Mouse (Mus musculus) layer of hippocampus, adult 2 months (tissue): ENCODE data around the gene Krt83. TPM values are rescaled to one million over a fixed set of nuclear protein-coding genes. Genes with fewer than 3 reads are reported as not detected.

Experiments
- DNase-seq, 2 experiments: peaks; one replicate each; pipeline ENCODE4 v3.0.0; 2022; ENCODE audit warnings: low spot score in 2 of 2
- H3K27ac ChIP-seq: fragments of 200-600 bp; 2 replicates; pipeline ENCODE4 v1.8.1; 2022
- H3K4me3 ChIP-seq: fragments of 200-600 bp; 2 replicates; pipeline ENCODE4 v1.8.1; 2022; ENCODE audit warnings: mild to moderate bottlenecking
- CTCF ChIP-seq: fragments of 200-600 bp; conservative IDR thresholded peaks from 2 replicates; pipeline ENCODE4 v1.8.1; 2022; ENCODE audit warnings: antibody characterized with exemption, mild to moderate bottlenecking, moderate library complexity
- total RNA-seq, 2 experiments: library from RNA; stranded (reverse); gene quantifications; 2 replicates each; pipeline ENCODE4 v1.2.3; 2021

Krt83 gene
- total RNA-seq, 2 experiments from 2014 or later: not detected

DNA sequence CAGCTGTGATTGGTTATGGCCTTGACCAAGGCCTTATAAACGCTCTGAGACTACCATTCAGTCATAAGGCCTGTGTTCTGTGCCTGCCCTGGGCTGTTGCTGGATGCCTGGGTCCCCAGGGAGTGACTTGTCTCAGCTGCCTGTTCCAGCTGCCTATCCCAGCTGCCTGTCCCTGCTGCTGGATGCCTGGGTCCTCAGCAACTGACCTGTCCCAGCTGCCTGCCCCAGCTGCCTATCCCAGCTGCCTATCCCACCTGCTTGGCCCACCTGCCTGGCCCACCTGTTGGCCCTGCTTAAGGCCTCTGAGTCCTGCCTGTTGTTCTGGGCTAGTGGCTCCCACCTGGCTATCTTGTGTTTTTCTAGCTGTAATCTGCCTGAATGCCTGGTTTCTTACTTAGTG lies 2.9 kb upstream of the Krt83 start:
- Histone ChIP-seq H3K4me3 (no peak overlapping the region), H3K27ac (no peak overlapping the region)
- no peak for DNase-seq
- TF ChIP-seq CTCF: no peak

DNA sequence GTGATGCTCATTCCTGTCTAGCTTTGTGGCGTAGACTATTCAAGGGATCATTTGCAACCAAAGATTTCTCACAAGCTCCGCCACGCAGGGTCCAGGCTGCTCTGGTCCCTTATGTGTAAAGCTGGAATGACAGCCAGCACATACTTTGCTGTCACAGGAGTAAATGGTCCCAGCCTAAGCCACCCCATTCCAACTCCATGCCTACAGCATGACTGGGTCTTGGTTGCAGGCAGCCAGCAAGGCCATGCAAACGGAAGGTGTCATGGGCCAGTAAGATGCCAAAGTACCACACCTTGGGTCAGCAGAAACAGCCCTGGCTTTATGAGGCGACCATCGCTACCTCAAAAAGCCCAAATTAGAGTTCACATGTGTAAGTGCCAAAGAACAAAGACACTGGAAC lies 2.4 kb upstream of the Krt83 start:
- Histone ChIP-seq H3K27ac (no peak overlapping the region), H3K4me3 (no peak overlapping the region)
- TF ChIP-seq CTCF: no peak
- DNase-seq: no peak

DNA sequence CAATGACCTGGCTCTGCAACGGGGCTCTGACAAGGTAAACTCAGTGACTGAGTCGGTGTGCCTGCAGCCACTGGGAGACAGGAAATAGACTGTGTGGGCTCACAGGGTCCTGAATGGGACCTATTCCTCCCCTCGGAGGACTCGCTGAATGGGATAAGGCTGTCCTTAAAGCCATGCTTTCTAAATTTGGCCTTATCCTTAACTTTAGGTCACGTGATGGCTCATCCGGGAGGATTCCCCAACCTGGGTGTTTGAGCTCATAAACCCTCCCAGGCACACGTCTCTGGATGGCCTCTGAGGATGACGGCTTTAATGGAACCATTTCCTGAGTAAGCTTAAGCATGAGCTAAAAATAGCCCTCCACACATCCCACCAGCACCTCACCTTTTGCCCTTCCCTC lies 1.4 kb upstream of the Krt83 start:
- no peak for TF ChIP-seq CTCF
- no peak for DNase-seq
- Histone ChIP-seq H3K4me3 (no peak overlapping the region), H3K27ac (no peak overlapping the region)

DNA sequence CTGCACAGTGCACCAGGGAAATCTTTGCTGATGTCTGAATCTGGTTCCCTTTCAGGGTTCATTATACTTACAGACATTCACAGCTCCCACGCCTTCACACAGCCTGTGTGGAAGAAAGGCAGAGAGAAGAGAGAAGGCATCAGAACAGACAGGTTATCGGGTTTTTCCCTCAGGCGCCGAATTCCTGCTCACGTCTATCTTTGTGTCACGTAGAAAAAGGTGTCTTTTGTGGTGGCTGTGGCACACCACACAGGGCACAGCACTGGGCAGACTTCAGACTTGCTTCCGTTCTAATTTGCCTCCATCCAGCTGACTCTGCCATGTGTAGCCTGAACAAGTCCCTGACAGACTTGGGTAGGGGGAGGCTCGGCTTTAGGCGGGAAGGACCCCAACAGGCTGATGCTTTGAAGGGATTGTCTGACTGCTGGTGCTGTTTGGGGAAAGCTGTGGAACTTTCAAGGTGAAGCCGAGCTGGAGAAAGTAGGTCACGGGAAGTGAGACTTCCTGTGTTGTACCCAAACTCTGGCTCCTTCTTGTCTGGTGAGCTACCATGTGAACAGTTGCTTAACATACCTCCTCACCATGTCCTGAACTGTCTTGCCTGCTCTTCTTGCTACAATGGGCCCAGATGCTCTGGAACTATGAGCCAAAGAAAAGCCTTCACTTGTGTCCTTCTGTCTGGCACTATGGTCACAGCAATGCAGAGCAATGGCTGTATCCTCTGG lies 5.2 kb downstream of the Krt83 start:
- peak in 1 of 2 experiments; percentile 8 for DNase-seq
- no peak for TF ChIP-seq CTCF

DNA sequence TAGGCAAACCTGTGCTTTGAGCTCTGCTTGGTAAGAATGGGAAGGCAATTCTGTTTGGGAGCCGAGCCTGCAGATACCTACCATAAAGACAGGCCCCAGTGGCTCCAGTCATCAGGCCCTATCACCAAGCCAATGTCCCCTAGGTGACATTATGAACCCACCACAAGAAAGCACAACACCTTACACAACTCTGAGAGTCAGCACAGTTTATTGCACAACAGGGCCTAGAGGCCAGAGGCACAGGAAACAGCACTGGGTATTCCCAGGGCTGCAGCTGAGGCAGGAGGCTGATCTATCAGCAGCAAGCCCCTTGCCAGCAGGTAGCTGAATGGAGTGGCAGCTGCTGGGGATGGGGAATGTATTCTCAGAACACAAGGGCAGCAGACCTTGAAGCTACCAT lies 6.4 kb downstream of the Krt83 start:
- no peak for TF ChIP-seq CTCF
- no peak for DNase-seq
- H3K4me3 ChIP-seq: no peak overlapping the region
- no peak overlapping the region for H3K27ac ChIP-seq

More for the DNA sequence above, 5.2 kb downstream of the Krt83 start:
- Histone ChIP-seq H3K4me3 (no peak overlapping the region), H3K27ac (no peak overlapping the region)

DNA sequence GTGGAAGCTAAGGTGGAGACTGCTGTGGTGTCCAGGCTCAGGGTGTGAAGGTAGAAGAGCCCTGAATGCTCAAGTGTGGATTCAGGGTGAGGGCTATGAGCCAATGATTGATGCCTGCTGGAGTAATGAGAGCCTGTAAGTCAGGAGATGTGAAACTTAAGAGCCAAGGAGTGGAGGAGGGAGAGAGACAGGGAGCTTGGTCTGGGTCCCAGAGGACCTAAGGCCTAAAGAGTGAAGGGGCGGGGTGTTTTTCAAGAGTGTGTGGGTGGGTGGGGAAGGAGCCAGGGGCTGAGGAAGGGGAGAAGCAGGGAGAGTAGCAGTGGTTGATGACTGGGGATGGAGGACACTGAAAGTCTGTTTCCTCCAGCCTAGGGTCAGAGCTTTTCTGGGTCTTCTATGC lies 7.7 kb downstream of the Krt83 start:
- H3K4me3 ChIP-seq: no peak overlapping the region
- no peak overlapping the region for H3K27ac ChIP-seq
- no peak for TF ChIP-seq CTCF
- no peak for DNase-seq

DNA sequence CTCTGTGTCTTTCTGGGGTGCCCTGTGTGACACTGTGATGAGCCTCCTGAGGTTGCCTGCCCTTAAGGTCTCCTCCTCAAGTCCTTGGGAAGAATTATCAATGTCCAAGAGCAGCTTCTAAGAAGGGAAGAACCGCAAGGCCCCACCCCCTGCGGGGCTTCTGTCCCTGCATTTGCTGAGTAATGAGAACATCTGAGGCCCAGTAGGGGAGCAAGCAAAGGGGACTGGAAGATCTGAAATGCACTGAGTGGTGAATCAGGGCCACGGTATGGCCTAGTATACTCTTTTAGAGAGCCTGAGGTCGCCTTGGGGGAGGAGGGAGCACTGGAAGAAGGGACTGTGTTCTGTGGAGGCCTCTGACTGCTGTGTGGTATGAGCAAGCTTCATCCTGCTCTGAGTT lies 9.3 kb downstream of the Krt83 start:
- Histone ChIP-seq H3K27ac (no peak overlapping the region), H3K4me3 (no peak overlapping the region)
- DNase-seq: no peak
- no peak for TF ChIP-seq CTCF

DNA sequence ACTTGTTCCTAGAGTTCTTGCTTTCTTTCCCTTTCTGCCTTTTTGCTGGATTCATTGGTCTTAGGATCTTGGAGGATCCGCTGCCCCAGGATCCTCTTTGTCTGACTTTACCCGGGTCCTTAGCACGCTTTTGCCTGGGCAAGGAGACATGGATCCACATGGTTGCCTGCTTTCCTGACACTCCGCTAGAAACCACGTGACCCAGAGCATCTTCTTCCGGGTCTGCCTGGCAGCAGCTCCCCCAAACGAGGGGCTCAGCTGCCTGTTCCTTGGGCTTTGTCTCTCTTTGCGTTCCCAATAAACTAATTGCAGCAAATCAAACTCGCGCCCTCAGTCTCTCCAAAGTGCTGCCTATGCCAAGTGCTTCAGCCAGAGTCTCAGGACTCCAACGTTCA lies 11.6 kb downstream of the Krt83 start:
- no peak for TF ChIP-seq CTCF
- no peak overlapping the region for H3K27ac ChIP-seq
- H3K4me3 ChIP-seq: peak overlapping the region; percentile 32
- DNase-seq: no peak

DNA sequence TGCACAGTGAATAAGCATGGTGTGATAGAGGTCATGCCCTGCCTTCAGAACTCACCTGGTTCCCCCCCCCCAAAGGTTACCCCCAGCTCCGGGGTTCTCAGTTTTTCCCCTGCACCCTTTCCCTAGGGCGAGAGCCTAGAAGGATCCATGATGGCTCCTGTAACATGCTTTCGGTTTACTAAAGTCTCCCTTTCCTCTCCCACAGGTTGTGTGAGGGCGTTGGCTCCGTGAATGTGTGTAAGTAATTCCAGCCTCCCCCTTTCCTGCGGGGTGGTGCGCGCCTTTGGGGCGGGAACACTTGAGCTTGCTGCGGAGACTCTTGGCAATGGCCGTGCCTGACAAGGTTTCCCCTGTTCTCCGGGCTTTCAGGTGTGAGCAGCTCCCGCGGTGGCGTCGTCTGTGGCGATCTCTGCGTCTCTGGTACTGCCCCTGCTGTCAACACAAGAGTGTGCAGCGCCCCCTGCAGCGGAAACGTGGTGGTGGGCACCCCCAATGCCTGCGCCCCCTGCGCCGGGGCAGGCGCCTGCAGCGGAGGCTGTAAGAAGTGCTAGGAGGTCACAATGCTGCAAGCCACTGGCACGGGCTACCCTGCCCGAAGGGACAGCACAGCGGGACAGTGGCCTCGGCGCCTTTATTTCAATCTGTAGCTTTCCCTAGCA lies 12.2 kb downstream of the Krt83 start:
- peak; percentile 9 to 56 for DNase-seq
- H3K4me3 ChIP-seq: peak overlapping the region; percentile 32
- H3K27ac ChIP-seq: no peak overlapping the region
- peak; percentile 79 for TF ChIP-seq CTCF

DNA sequence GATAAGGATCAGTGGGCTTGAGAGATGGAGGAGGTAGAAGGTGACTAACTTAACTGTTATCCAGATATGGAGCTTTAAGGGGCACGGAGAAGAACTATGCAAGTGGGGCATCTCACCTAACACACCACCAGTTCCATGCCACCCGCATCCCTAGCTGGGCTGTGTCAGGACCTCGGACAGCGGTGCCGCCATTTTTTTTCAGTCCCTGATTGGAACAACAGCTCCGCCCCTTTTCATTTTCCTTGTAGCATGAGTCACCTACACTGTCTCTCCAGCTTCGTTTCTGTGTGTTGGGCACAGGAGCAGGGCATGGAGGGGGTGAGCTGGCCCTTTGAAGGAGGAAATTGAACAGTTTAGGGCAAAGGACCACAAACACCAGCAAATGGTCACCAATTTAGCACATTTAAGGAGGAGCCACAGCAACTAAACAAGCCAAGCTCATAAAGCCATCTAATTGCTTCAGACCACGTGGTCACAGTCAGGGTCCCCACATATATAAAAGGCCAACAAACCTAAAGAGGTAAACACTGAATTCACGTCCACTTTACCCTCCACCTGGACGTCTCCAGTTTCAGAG lies 18.3 kb downstream of the Krt83 start, which contains the start of gene Krt86:
Gene Krt86 (plus strand): TSS at position 527 of the 577 bp plus-strand sequence.
- no peak for TF ChIP-seq CTCF
- H3K27ac ChIP-seq: no peak within 1 kb of the TSS
- no peak within 1 kb of the TSS for H3K4me3 ChIP-seq
- no peak for DNase-seq

DNA sequence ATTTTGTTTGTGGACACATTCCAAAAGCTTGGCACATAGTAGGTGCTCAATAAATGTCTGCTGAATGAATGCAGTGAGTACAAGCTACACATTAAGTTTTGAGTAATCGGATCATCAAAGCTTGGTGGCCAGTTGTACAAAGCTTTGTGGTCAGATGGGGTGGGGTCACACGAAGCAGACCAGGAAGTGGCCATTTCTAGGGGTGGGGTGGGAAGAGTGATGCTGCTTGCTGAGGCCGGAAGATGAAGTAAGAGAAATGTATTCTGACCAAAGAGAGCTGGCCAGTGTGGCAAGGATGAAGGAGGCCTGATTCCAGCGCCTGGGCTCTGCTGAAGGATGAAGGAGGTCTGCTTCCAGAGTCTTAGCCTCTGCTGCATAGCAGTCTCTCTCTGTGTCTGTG lies 22.2 kb downstream of the Krt83 start:
- DNase-seq: no peak
- no peak for TF ChIP-seq CTCF

DNA sequence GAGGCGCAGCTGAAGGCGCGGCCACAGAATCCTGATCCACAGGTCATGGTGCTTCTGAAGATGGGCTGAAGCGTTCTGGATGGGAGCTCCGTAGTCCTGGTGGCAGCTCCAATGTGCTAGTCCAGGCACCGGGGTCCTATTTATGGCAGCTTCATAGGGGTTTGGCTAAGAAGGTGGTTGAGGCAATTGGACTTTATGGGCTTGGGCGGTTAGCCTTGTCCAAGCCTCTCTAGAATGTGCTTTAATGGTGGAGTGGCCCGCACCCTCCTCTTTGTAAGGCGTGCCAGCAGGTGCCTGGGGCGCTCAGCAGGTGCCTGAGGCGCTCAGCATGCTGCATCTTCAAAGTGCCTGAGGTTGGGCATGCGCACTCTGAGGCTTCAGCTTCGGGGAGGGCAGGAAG lies 27.7 kb downstream of the Krt83 start, which contains the start of gene Krt81:
Gene Krt81 (minus strand): TSS at position 101 of the 400 bp plus-strand sequence.
- Histone ChIP-seq H3K27ac (no peak within 1 kb of the TSS), H3K4me3 (no peak within 1 kb of the TSS)
- TF ChIP-seq CTCF: no peak
- no peak for DNase-seq

More for the DNA sequence above, 22.2 kb downstream of the Krt83 start:
- Histone ChIP-seq H3K27ac (no peak overlapping the region), H3K4me3 (no peak overlapping the region)

DNA sequence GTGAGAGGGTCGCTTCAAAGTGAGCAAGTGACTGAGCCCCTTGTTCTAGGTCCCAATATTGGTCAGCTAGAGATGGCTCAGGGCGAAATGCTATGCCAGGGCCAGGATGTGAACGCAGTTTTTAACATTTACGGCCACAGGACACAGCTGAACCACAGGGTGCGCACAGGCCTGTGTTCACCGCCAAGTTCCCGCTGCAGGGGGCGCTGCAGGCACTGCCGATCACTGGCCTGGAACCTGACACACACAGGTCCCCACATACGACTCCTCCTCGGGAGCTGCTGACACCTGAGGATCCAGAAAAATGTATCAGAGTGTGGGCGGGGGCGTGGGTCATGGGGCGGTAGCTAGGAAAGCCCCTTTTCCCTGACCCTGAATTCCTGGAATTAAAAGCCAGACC lies 32.0 kb downstream of the Krt83 start:
- no peak for DNase-seq
- Histone ChIP-seq H3K27ac (no peak overlapping the region), H3K4me3 (no peak overlapping the region)
- peak; percentile 47 for TF ChIP-seq CTCF

DNA sequence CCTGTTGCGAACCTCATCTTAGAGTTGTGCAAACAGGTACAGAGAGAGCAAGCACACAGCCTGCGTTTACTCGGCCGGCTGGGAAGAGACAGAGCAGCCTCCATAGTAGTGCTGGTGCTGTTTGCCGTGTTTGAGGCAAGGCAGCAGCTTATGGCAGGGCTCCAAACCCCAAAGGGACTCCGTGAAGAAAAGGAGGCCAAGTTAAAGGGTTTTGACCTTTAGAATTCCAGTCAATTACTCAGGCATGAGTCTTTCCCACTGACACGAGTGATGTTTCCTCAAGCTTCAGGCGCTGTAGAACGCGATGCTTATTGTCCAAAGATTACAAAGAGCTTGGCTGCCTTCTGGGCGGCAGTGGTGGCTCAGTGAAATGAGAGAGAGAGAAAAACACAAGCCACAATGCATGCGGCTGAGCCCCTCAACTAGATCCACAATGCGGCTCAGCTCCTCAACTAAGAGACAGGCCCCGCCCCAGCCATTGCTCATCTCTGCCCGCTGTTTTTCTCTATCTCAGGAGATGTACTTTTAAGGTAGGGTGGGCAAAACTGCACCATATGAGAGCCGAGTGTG lies 32.9 kb downstream of the Krt83 start:
- Histone ChIP-seq H3K4me3 (no peak overlapping the region), H3K27ac (no peak overlapping the region)
- TF ChIP-seq CTCF: no peak
- DNase-seq: no peak
